Mouse (Mus musculus) thymus, postnatal 25 days (tissue): Measurements from ENCODE around the gene Retreg1.

ENCODE experiments used
- DNase-seq: peaks from one replicate; pipeline ENCODE4 v3.0.0; 2022

Gene Retreg1

DNA sequence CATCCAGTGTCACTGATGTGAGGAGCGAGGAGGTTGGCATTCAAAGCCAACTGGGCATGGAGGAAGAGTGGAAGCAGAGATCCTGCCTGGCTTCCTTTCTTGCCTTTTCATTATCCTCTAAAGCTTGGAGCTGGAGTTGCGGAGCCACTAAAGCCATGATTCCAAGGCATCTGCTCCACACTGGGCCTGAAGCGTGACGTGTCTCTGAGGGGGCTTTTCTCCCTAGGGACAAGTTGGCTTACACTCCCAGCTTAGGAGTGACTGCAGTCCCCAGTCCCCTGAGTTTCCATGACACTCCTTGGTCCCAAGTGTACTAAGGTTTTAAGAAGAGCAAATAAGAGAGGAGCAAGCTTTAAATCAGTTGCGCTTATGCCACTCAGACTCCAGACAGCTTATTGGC, 179.7 kb downstream of the Retreg1 start:
- DNase-seq, result no peak
